Mouse (Mus musculus) bone marrow macrophage, adult 2 months (primary cell): ENCODE results near the gene Pdcd6ip.

Source experiments
- CTCF ChIP-seq: IDR thresholded peaks from 2 replicates; pipeline ENCODE4 v1.5.1; 2012; ENCODE audit warnings: low read depth, mild to moderate bottlenecking, low read length, moderate library complexity
- POLR2A ChIP-seq: IDR thresholded peaks from 2 replicates; pipeline ENCODE4 v1.6.1; 2012; ENCODE audit warnings: mild to moderate bottlenecking, low read depth, low read length, borderline replicate concordance

- TF ChIP-seq CTCF = no peak
- TF ChIP-seq POLR2A = no peak
Observed at GRCm38 (mm10) chr9:113741108-113741636, 33.1 kb upstream of the Pdcd6ip start, which contains the start of gene Clasp2.
